Mouse (Mus musculus) embryonic facial prominence, embryonic 13.5 days (tissue): ENCODE data around the gene Spata4. TPM values are rescaled to one million over a fixed set of nuclear protein-coding genes. Genes with fewer than 3 reads are reported as not detected.

Experiments
- ATAC-seq: fragments of 200-750 bp; cut with Nextera tagmentation; 2 replicates; pipeline ENCODE4 v1.8.0; 2017; ENCODE audit warnings: low read depth; ENCODE audit not compliant: insufficient number of reproducible peaks, insufficient read depth, low FRiP score, low TSS enrichment
- H3K27ac ChIP-seq: fragments of 300-500 bp; sonication (generic); 2 replicates; pipeline ENCODE4 v1.5.1; 2015; ENCODE audit warnings: moderate library complexity, mild to moderate bottlenecking, inconsistent platforms
- H3K27me3 ChIP-seq: fragments of 300-500 bp; sonication (generic); 2 replicates; pipeline ENCODE4 v1.6.1; 2015; ENCODE audit warnings: mild to moderate bottlenecking, inconsistent platforms
- H3K36me3 ChIP-seq: fragments of 300-500 bp; sonication (generic); 2 replicates; pipeline ENCODE4 v1.6.1; 2015; ENCODE audit warnings: mild to moderate bottlenecking, inconsistent platforms
- H3K4me1 ChIP-seq: fragments of 300-500 bp; sonication (generic); 2 replicates; pipeline ENCODE4 v1.6.1; 2015; ENCODE audit warnings: inconsistent platforms
- H3K4me2 ChIP-seq: fragments of 300-500 bp; sonication (generic); 2 replicates; pipeline ENCODE4 v1.6.1; 2015; ENCODE audit warnings: moderate library complexity, mild to moderate bottlenecking, inconsistent platforms
- H3K4me3 ChIP-seq: fragments of 300-500 bp; sonication (generic); 2 replicates; pipeline ENCODE4 v1.5.1; 2015; ENCODE audit warnings: mild to moderate bottlenecking, inconsistent platforms
- H3K9ac ChIP-seq: fragments of 300-500 bp; sonication (generic); 2 replicates; pipeline ENCODE4 v1.6.1; 2015; ENCODE audit warnings: mild to moderate bottlenecking, inconsistent platforms
- H3K9me3 ChIP-seq: fragments of 300-500 bp; sonication (generic); 2 replicates; pipeline ENCODE4 v1.6.1; 2016; ENCODE audit warnings: inconsistent platforms
- WGBS: fragments of 180-500 bp; shearing (Covaris S2); methylation state at CpG from one replicate; pipeline ENCODE4 v1.1.7; 2015; ENCODE audit warnings: mixed read lengths; 5-methylcytosine and 5-hydroxymethylcytosine counted together
- polyA plus RNA-seq: library from polyadenylated mRNA; unstranded; fragments of >200 nt; fragmentation: Nextera tagmentation; extraction: Ambion mirVana; gene quantifications from 2 replicates; pipeline ENCODE4 v1.2.1, GENCODE M21; 2015

Gene Spata4
- polyA plus RNA-seq: not detected in 2 replicates

- Histone ChIP-seq H3K27ac (no peak within 1 kb of the TSS), H3K4me1 (peaks cover 7% of the 10 kb centered on the region), H3K9ac (no peak within 1 kb of the TSS), H3K9me3 (no peaks in the 10 kb centered on the region), H3K27me3 (no peaks in the 10 kb centered on the region), H3K4me2 (peak within 1 kb of the TSS; percentile 56), H3K4me3 (peak within 1 kb of the TSS; percentile 26), H3K36me3 (no peaks in the 10 kb centered on the region)
- 8% methylated on average over 21 of the region's 21 CpGs for WGBS
- no peak; the same call in 1 of the 2 replicates for ATAC-seq
These were observed at the start of gene Spata4 for GRCm38 (mm10) chr8:54600671-54601251. Gene Spata4, plus strand, starts transcription at chr8:54600781.

- Histone ChIP-seq H3K9ac (no peak overlapping the region), H3K4me3 (no peak overlapping the region), H3K4me2 (no peak overlapping the region), H3K4me1 (no peaks in the 10 kb centered on the region), H3K36me3 (no peaks in the 10 kb centered on the region), H3K27ac (no peak overlapping the region), H3K27me3 (peaks cover 12% of the 10 kb centered on the region), H3K9me3 (no peaks in the 10 kb centered on the region)
- 77% methylated on average over 2 of the region's 2 CpGs for WGBS
- ATAC-seq: no peak
These were observed 45.7 kb upstream of the Spata4 start for GRCm38 (mm10) chr8:54554921-54555320.

- 67% methylated on average over 4 of the region's 4 CpGs for WGBS
- no peak overlapping the region for H3K27ac ChIP-seq
- H3K9me3 ChIP-seq: no peaks in the 10 kb centered on the region
- H3K27me3 ChIP-seq: peaks cover 48% of the 10 kb centered on the region
- no peak overlapping the region for H3K9ac ChIP-seq
- no peaks in the 10 kb centered on the region for H3K4me1 ChIP-seq
- no peak overlapping the region for H3K4me2 ChIP-seq
- ATAC-seq: no peak
- H3K36me3 ChIP-seq: no peaks in the 10 kb centered on the region
- H3K4me3 ChIP-seq: no peak overlapping the region
These were observed 38.4 kb upstream of the Spata4 start for GRCm38 (mm10) chr8:54562137-54562536.

- H3K27me3 ChIP-seq: peaks cover 47% of the 10 kb centered on the region
- no peaks in the 10 kb centered on the region for H3K9me3 ChIP-seq
- H3K4me2 ChIP-seq: no peak overlapping the region
- H3K4me3 ChIP-seq: no peak overlapping the region
- no peak overlapping the region for H3K27ac ChIP-seq
- H3K36me3 ChIP-seq: no peaks in the 10 kb centered on the region
- no peak overlapping the region for H3K9ac ChIP-seq
- WGBS: 95% methylated on average over 1 of the region's 1 CpGs
- ATAC-seq: no peak
- no peaks in the 10 kb centered on the region for H3K4me1 ChIP-seq
These were observed 35.4 kb upstream of the Spata4 start for GRCm38 (mm10) chr8:54565181-54565580.

GRCm38 (mm10) chr8:54565603-54566260 is 34.8 kb upstream of the Spata4 start:
- Histone ChIP-seq H3K9ac (no peak overlapping the region), H3K4me1 (peaks cover under 1% of the 10 kb centered on the region; the same call in 1 of the 2 replicates), H3K4me3 (no peak overlapping the region), H3K36me3 (no peaks in the 10 kb centered on the region), H3K4me2 (no peak overlapping the region), H3K27ac (no peak overlapping the region), H3K9me3 (no peaks in the 10 kb centered on the region), H3K27me3 (peaks cover 47% of the 10 kb centered on the region)
- no peak for ATAC-seq
- 84% methylated on average over 7 of the region's 7 CpGs for WGBS

GRCm38 (mm10) chr8:54567168-54567567 is 33.4 kb upstream of the Spata4 start:
- Histone ChIP-seq H3K4me1 (peaks cover 7% of the 10 kb centered on the region), H3K36me3 (no peaks in the 10 kb centered on the region), H3K9me3 (no peaks in the 10 kb centered on the region), H3K27me3 (peaks cover 34% of the 10 kb centered on the region), H3K4me2 (no peak overlapping the region), H3K9ac (no peak overlapping the region), H3K4me3 (no peak overlapping the region), H3K27ac (no peak overlapping the region)
- no peak for ATAC-seq
- WGBS: 64% methylated on average over 2 of the region's 2 CpGs

- peaks cover 7% of the 10 kb centered on the region for H3K4me1 ChIP-seq
- H3K36me3 ChIP-seq: no peaks in the 10 kb centered on the region
- no peaks in the 10 kb centered on the region for H3K9me3 ChIP-seq
- peaks cover 12% of the 10 kb centered on the region for H3K27me3 ChIP-seq
- 42% methylated on average over 15 of the region's 15 CpGs for whole genome bisulfite sequencing
- no peak overlapping the region for H3K4me3 ChIP-seq
- peak overlapping the region; percentile 5 for H3K4me2 ChIP-seq
- H3K27ac ChIP-seq: no peak overlapping the region
- no peak for ATAC-seq
- no peak overlapping the region for H3K9ac ChIP-seq
These were observed 29.7 kb upstream of the Spata4 start for GRCm38 (mm10) chr8:54570618-54571609.

- no peak overlapping the region for H3K9ac ChIP-seq
- no peaks in the 10 kb centered on the region for H3K9me3 ChIP-seq
These were observed 19.1 kb upstream of the Spata4 start for GRCm38 (mm10) chr8:54581436-54581835.

GRCm38 (mm10) chr8:54582886-54583285 is 17.7 kb upstream of the Spata4 start:
- Histone ChIP-seq H3K9ac (no peak overlapping the region), H3K4me3 (no peak overlapping the region), H3K9me3 (no peaks in the 10 kb centered on the region), H3K4me1 (no peaks in the 10 kb centered on the region), H3K36me3 (no peaks in the 10 kb centered on the region), H3K27ac (no peak overlapping the region), H3K4me2 (no peak overlapping the region), H3K27me3 (peaks cover 6% of the 10 kb centered on the region; the same call in 1 of the 2 replicates)
- no peak for ATAC-seq
- WGBS: 61% methylated on average over 1 of the region's 1 CpGs

More at GRCm38 (mm10) chr8:54581436-54581835, 19.1 kb upstream of the Spata4 start:
- H3K36me3 ChIP-seq: no peaks in the 10 kb centered on the region
- H3K27me3 ChIP-seq: peaks cover 11% of the 10 kb centered on the region; the same call in 1 of the 2 replicates
- H3K4me2 ChIP-seq: no peak overlapping the region
- no peak overlapping the region for H3K27ac ChIP-seq
- no peak overlapping the region for H3K4me3 ChIP-seq
- no peak for ATAC-seq
- WGBS: 91% methylated on average over 3 of the region's 3 CpGs
- no peaks in the 10 kb centered on the region for H3K4me1 ChIP-seq

- H3K36me3 ChIP-seq: no peaks in the 10 kb centered on the region
- no peaks in the 10 kb centered on the region for H3K27me3 ChIP-seq
- H3K9me3 ChIP-seq: no peaks in the 10 kb centered on the region
- no peak overlapping the region for H3K4me3 ChIP-seq
- no peaks in the 10 kb centered on the region for H3K4me1 ChIP-seq
- WGBS: 83% methylated on average over 5 of the region's 5 CpGs
- no peak overlapping the region for H3K27ac ChIP-seq
- ATAC-seq: no peak
- no peak overlapping the region for H3K4me2 ChIP-seq
- H3K9ac ChIP-seq: no peak overlapping the region
These were observed 5.9 kb upstream of the Spata4 start for GRCm38 (mm10) chr8:54594634-54595033.

- H3K4me1 ChIP-seq: peaks cover 7% of the 10 kb centered on the region
- H3K9me3 ChIP-seq: no peaks in the 10 kb centered on the region
- no peak overlapping the region for H3K9ac ChIP-seq
- H3K27me3 ChIP-seq: no peaks in the 10 kb centered on the region
- WGBS: 49% methylated on average over 2 of the region's 2 CpGs
- H3K27ac ChIP-seq: no peak overlapping the region
- no peak overlapping the region for H3K4me3 ChIP-seq
- no peak for ATAC-seq
- H3K36me3 ChIP-seq: no peaks in the 10 kb centered on the region
- H3K4me2 ChIP-seq: no peak overlapping the region
These were observed 4.5 kb upstream of the Spata4 start for GRCm38 (mm10) chr8:54596051-54596450.
